Mouse (Mus musculus) frontal cortex, postnatal 10 days (tissue): Measurements from ENCODE around the gene Zfp36l1.

Experiments
- DNase-seq, 2 experiments: peaks; one replicate each; pipeline ENCODE4 v3.0.0; 2022; ENCODE audit warnings: low spot score in 2 of 2, mixed read lengths in 1 of 2

Zfp36l1 gene

DNA sequence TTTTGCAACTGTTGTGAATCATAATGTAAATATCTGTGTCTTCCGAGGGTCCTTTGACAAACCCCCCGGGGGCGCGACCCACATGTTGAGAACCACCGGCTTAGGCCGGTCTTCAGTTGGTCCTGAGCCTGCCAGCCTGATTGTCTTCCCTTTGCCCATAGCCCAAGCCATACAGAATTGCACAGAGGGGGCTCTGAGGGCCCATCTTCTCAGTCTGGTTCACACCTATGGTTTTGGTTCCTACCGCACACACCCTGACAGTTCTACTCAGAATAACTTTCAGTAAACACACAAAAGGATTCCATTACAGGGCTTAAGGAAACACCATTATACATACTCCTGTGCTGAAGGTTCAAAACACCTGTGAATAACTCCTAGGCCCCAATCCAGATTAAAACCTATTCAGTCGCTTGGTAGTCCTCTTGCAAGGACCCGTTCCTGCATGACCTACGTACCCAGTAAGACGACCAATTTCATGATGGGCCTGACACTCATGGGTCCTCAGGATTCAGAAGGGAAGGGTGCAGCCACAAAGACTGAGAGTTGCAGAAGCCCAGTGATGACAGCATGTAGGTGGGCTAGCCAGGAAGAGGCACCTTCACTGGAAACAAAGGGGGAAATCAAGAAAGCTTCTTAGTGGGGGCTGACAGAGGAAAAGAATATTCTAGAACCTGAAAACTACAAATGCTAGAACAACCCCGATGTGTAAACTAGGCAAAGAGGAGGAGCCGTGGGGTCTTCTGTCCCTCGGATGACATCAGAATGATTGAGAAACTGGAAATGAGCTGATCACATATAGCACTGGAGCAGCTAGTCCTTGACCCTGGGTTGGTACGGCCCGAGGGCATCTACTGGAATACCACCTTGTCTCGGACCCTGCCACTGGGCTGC is 18.8 kb upstream of the Zfp36l1 start:
- DNase-seq = no peak

DNA sequence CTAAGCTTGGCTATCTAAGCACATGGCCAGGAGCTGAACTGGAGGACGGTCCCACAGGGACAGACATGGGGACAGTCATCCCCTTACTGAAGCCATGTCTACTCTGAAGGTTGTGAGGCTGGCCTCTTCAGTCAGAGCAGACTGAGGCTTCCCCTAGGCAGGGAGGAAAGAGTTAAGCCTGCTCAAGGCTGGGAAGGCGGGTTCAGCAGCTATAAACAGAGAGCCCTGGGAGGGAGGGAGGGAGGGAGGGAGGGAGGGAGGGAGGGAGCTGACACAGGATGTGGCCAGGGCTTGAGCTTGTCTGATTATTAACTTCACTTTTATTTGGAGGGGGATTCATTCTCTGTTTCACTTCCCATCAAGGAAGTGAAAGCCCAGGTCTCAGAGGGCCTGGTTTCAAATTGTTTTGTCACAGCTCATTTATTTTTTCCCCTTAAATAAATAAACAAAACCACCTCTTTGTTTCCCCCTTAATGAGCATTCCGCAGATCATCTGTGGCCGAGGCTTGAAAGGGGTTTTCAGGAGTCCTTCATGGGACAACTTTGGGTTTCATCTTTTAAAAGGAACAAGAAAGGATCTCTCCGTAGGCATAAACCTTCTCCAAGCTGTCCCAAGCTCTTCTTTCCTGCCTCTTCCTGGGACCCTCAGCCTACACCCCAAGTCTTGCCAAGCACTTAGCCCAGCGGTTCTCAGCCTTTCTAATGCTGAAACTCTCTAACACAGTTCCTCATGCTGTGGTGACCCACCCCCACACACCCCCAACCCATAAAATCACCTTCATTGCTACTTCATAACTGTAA is 17.9 kb upstream of the Zfp36l1 start:
- no peak for DNase-seq

DNA sequence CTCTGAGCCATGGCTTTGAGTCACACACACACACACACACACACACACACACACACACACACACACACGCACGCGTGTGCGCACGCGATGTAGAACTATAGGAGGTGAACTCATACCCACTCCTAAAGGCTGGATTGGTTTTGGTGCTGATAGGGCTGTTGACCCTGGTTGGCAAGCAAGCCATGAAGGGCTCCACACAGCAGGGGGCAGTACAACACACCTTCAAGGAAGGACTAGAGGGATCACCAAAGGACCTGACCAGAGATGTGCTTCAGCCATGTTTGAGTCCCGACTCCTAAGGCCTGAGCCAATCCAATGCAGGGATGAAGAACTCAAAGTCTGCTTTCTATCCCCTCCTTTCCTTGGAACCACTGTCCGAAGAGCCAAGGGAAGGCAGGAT is 16.7 kb upstream of the Zfp36l1 start:
- DNase-seq = no peak

DNA sequence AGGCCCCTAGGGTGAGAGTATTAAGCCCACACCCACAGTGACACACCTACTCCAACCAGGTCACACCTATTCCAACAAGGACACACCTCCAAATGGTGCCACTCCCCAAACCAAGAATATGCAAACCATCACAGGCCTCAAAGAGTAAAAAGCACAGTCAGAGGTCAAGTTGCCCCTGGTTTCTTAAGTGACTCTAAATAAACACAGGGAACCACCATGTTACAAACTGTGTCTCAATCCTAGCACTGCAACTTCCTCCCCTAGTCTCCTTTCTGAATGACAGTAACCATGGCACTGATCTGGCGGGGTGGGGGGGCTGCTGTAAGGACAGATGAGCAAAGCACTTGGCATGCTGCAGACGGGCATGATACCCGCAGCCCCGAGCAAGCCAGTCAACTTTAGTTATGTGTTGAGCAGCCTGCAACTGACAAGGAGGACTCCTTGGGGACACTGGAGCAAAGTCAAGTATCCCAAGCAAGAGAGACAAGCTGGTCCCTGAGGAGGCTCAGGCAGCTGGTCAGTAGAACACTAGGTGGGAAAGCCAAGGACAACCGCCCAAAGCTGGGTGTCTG is 14.5 kb upstream of the Zfp36l1 start:
- no peak for DNase-seq

DNA sequence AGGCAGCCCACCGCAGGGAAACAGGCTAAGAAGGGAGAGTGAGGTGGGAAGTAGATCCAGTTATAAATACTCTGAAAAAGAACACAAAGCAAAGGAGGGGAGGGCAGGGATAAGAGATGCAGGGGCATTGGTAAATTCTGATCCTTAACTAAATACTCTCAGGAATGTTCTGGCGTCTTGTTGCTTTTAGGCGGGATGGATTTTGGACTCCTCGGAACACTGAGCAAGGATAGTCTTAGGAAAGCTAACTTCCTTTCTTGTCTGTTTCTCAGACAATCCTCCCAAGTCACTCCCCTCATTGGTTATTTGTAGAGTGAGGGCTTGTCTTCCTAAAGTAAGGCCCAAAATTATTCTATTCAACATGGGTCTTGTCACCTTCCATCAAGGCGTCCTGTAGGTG is 12.5 kb upstream of the Zfp36l1 start:
- DNase-seq = no peak

DNA sequence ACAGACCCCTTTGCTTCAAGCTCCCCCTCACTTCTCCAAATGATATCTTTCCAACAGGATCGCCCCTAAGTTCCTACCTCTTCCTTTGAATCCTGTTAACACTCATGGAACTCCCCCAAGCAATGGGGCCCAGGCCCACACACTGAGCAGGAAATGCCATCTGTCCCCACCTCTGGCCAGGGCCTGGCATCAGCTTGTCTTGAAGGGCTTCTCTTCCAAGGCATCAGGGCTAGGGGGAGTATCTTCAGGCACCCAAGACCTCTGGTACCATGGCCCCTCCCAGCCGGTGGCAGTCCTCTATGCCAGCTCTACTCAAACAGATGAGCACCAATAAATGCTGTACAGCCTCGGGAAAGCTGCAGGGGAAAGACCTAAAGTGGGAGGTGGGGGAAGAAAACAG is 11.9 kb upstream of the Zfp36l1 start:
- no peak for DNase-seq

DNA sequence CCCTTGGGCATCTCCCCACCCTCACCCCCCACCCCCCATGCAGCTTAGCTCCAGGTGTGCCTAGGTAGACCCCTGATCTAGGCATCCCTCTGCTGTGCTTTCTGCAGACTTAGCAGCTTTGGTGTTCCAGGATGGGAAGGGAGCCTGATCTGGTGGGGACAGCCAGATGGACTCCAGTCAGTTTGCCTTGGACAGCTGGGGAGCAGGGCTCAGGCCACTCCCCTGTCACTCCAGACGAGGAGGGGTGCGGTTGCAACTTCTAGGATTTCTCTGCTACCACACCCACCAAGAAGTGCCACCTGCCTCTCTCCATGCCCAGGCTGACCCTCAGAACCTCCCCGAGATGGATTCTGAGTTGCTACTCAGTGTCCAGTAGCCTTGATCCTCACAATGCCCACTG is 11.4 kb upstream of the Zfp36l1 start:
- DNase-seq = no peak

DNA sequence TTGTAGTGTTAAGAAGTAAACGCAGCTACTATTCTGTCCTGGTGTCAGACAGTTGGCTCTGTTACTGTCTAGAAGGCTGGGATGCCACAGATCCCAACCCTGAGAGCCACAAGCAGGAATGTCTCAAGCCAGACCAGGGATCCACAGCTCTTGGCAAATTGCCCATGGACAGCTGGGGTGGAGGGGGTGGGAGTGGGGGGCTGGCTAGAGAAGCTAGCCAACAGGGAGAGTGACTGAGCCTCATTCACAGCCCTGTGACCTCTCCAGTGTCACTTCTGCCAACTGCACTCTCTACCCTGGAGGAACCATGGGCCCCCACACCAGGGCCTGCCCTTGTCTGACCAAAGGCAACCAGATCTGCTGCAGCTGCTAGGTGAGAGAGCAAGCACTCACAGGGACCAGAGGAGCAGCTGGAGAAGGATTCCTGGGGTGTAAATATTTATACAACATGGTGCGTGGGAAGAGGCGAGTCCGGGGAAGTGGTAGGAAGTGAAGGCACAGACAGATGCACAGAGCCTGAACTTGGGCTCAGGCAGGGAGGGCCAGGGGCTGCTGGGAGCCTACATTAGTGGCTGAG is 10.5 kb upstream of the Zfp36l1 start:
- DNase-seq = no peak

DNA sequence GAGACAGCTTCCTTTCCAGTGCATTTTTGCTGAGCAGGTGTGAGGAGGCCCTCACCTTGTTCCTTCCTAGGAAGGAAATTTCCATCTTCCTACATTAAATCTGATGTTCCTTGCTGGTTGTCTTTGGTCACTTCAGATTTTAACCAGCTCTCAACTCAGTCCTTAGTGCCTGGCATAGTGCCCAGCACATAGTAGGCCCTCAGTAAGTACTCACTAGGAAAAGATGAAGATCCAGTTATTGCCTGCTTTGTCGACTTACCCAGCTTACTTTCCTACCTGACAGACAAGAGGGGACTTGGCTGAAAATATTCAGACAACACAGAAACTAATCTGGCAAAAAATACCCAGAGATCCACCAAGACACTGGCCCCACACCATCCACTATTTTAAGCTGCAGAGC is 8.6 kb upstream of the Zfp36l1 start:
- DNase-seq = no peak

DNA sequence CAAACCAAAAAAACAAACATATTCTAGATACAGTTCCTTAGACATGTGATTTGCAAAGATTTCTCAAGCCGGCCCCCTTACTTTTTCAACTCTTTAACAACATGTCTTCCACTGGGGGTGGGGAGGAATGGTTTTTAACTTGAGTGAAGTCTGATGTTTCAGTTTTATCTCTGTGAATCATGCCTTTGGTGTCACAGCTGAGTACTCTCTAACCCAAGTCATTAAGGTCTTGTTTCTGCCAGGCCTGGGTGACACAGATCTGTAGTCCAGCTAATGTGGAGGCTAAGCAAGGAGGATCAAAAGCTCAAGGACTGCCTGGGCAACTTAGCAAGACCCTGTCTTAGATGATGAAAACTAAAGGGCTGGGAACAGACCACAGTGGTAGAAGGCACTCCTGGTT is 5.8 kb upstream of the Zfp36l1 start:
- no peak for DNase-seq

DNA sequence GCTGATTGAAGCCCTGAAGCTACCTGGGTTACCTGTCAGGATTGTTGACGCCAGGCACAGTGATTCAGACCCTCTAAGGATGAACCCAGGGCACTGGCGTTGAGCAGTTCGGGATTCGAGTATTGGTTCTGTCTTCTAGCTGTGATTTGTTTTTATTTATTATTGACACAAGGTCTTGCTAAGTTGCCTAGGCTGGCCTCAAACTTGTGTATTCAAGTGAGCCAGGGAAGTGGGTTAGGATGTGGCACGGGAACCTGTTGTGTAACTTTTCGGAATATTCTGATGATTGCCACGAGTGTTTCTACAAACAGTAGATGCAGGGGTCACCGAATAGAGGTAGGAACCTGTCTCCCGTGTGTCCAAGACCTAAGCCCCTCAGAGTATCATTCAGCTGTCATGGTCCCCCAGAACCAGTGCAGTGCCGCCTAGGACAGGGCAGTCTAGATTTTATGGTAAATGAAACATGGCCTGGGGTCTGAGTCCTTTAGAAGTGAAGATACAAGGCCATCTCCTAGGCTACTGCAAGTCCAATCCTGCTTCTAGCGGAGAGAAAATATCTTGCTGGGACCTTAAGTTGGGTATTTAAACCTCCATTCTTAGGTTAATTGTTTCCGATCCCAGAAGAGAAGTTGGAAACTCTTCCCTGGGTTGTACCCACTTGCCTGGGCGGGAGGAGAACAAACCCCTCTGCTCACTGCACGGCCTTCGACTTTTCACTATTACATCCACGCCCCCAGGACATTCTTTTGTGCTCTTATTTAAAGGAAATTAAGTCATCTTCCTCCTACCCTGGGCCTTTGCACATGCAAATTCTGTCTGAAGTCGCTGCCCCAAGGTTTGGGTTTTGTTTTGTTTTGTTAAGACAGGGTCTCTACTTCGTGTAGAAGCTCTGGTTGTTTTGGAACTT is 3.6 kb upstream of the Zfp36l1 start:
- DNase-seq = no peak

DNA sequence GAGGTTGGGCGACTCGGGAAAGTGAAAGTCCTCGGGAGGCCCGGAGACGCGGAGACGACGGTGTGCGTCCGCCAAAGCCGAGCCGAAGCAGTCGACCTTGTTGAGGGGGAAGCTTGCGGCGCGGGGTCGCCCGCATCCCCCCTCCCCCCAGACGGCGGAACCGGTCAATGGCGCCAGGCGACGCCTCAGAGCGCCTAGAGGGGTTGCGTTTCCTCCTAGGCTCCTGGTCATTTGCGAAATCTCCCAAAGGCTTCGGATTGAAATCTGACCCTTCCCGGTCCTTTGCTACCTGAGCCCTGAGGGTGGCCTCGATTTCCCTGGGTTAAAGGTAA is 3.0 kb upstream of the Zfp36l1 start:
- no peak for DNase-seq

DNA sequence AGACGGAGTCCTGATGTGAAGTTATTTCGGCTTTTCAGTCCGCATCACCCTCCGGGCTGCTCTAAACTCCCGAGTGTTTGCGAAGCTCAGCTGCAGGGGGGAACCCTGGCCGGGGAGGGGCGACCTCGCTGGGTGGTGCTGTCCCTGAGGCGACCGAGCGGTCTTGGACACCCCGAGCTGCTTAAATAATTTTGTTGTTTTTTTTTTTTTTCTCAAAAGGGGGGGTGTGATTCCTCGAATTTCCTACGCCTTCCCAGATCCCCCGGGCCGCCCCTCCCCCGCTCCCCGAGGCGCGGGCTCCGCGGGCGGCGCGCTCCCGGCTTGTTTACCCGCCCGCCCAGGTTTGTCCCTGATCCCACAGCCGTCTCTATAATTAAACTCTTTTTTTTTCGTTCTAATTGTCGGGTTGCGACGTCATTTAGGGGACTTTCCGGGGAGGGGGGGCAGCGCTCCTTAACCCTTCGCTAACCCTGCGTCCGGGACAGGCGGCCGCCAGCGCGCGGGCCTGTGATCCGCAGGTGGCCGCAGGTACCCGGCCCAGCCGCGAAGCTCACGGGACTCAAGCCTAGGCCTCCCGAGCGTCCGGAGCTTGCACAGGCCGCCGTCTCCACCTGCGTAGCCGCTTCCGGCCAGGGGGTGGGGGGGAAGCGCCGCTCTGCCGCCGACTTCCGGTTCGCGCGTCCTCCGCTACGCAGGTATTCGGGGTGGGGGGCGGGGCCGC is 2.5 kb upstream of the Zfp36l1 start:
- peak; percentile 64 to 76 for DNase-seq

DNA sequence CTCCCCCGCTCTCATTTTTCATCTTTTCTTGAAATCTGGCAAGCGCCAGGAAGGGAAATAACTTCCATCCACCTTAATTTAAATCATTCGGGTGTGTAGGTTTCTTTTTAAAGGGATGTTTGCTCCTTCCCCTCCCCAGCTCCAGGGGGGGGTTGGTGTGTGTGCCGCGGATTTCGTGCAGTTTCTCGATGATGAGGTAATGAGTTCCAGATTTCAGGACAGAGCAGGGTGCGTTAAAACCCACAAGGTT is 2.0 kb upstream of the Zfp36l1 start:
- no peak for DNase-seq

DNA sequence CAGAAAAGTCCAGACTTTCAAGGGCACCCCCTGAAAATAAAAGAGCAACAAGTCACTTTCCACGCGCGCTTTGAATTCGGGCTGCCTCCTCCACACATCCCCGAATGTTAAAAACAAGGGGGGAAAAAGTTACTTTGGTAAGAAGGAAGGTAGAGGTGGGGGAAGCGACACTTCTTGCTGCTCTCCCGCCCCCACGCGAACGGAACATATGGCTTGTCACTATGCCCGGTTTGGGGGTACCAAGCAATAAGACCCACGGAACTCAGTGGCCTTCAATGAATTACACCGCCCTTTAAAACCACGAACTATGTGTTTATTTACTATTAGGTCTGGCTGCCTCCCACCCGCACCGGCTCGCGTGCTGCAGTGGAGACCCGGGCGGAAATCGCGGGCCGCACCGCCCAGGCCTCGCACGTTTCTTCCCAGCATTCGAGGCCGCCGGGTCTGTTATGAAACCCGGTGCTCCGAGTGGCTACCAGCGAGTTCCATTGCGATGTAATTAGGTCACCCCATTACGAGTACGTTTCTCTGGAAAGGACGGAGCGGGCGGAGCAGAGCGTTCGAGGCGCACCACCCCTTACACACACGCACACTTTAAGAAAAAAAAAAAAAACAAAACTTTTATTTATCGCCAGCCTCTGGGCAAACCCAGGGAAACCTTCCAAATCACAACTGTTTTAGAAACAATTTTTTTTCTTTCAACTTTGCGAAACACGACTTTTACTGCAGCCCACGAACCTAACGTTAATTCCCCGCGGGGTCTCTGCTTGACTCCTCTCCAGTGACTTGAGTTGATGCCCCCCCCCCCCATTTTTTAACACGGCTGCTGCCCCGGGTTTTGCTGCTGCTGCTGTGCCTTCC is 1.4 kb upstream of the Zfp36l1 start:
- peak; percentile 52 to 60 for DNase-seq

DNA sequence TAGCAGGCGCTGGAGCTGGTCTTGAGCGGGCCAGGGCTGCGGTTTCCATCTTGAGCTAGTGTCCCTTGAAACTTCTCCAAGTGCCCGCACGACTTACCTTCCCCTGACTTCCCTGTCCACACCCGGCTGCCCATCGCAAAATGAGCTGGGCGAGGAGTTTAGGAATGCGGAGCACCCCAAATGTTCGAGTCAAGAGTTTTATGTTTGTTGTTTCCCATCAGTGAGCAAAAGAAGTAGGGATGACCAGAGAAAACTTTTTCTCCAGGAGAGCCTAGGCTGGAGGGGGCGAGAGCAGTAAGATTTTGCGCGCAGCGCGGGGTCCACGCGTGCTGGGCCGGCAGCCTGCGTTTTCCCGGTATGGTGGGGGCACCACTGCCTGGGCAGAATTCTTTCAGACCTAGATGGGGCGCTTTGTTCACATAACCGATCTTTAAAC is 791 bp upstream of the Zfp36l1 start:
- DNase-seq = peak in 1 of 2 experiments; percentile 32

DNA sequence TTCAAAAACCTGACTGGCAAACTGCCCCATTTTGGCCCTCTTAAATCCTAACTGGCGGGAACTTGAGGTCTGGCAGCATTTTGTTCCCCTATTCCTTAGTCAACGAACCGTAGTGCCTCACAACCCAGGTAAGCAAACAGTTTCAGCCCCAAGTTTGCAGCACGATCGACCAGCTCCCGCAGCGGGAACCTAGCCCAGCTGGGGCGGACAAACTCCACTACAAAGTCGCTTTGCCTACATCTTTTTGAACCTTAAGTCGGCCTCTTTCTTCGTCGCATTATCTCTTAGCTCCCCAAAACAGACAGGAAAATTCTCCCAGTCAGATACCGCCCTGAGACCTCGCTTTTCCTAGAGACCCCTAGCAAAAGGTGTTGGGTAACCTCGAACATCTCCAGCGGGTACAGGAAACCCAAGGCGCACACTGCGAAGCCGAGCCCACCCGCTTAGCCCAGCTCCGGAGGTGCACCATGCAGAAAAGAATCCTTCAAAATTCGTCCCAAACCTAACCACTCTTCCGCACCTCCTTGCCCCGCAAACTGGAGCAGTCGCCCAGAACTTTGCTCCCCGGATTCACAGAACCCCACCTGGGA is 647 bp downstream of the Zfp36l1 start:
- no peak for DNase-seq

DNA sequence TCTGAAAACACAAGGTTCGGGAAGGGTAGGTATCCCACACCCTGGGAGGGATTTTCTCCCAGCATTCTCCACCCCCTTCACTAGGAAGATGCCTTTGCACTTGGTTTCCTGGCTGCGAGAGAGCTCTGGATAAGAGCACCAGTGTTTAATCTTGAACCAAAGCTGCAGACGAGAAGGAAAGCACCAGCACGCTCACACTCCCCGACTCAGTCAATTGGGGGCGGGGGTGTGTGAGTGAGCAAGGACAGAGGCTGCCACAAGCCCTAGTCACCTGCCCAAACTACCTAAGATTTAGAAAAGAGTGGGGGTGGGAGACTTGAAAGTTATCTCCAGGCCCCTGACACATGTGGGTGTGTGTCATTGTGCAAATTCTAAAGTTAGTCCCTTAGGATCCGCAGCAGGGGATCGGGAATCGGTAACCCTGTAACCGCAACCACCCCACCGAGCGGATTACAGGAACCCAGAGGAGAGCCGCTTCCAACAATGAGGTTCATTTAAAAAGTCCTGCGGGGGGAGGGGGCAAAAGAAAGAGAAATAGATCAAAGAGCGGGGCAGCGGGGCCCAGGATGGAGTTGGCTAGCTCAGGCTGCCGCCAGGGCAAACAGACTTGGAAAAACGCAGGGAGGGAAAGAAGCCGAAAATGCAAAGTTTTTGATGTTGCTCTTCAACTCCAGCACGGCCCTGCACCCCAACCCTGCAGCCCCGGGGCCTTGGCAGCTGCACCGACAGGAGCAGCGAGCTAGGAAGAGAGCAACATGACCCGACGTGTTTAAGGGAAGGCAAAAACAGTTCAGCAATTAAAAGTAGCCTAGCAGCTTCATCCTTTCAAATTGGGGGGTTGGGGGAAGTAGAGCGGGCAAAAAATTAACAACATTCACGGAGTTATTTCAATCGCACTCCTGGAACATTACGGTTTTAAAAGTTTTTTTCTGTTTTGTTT is 1.4 kb downstream of the Zfp36l1 start:
- no peak for DNase-seq

DNA sequence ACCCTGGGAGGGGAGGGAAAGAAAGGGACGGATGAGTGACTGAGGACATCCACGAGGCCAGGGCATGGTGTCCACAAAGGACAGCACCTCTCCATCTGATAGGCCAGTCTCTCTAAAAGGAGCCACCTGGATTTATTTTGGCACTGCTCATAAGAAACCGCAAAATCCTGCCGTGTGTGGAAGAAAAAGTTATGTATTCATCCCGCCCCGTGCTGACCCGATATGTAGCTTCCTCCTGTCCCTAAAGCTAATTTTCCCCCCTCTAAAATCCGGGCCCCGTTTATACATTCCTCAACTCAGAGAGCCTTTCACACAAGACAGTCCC is 2.3 kb downstream of the Zfp36l1 start:
- no peak for DNase-seq
